Mouse (Mus musculus): Measurements from ENCODE around the gene Cacna2d3.

GRCm38 (mm10) chr14:29402471-29402870 lies 319.2 kb downstream of the Cacna2d3 start:
- TF ChIP-seq CTCF (IDR thresholded peaks at IDR 0.05; ENCODE audit: low read depth) (no peak), EP300 (IDR thresholded peaks at IDR 0.05; ENCODE audit: low read depth) (no peak)

Data from liver, embryonic 14.5 days (tissue).